Comparison of ENCODE assay signal across 17 mouse cellular contexts in genomic region chr17:15490542-15490941, GRCm38 (mm10).
"Had no signal": no experiment of that assay in that cellular context is flagged by ENCODE, and none has a peak within 500 bp of the region (broad histone marks: within the 10 kb centered on the region; RNA-seq: fewer than 3 reads in every experiment).

No protein-coding gene starts in this region.

- H3K4me1 ChIP-seq: midbrain, embryonic 15.5 days had no signal

- DNase-seq: lung, adult 18-20 months; lung, embryonic 14.5 days; lung, postnatal 10 days; lung, postnatal 4 days; retina, postnatal 1 day; right cerebral cortex, adult 18-20 months; right cerebral cortex, postnatal 25 days; right cerebral cortex, postnatal 4 days; spleen, adult 18-20 months; thymus, adult 18-20 months; thymus, postnatal 14 days; thymus, postnatal 36 days had no signal

- H3K4me2 ChIP-seq: lung, embryonic 14.5 days; midbrain, embryonic 11.5 days; midbrain, embryonic 13.5 days; midbrain, embryonic 15.5 days; neural tube, embryonic 13.5 days; neural tube, embryonic 15.5 days had no signal

- H3K27me3 ChIP-seq: midbrain, embryonic 13.5 days; midbrain, embryonic 15.5 days; neural tube, embryonic 13.5 days; neural tube, embryonic 15.5 days had no signal

- H3K4me3 ChIP-seq: midbrain, embryonic 13.5 days; midbrain, embryonic 15.5 days; neural tube, embryonic 13.5 days; neural tube, embryonic 15.5 days had no signal

- H3K9ac ChIP-seq: lung, embryonic 14.5 days; midbrain, embryonic 13.5 days; midbrain, embryonic 15.5 days; neural tube, embryonic 13.5 days; neural tube, embryonic 15.5 days had no signal

- ATAC-seq: midbrain, embryonic 13.5 days; midbrain, embryonic 15.5 days had no signal

- H3K9me3 ChIP-seq: midbrain, embryonic 13.5 days; midbrain, embryonic 15.5 days; neural tube, embryonic 13.5 days; neural tube, embryonic 15.5 days had no signal

- H3K27ac ChIP-seq: midbrain, embryonic 13.5 days; midbrain, embryonic 15.5 days; neural tube, embryonic 13.5 days; neural tube, embryonic 15.5 days had no signal
